Mouse (Mus musculus) liver, embryonic 15.5 days (tissue): ENCODE measurements around the gene Tekt3. TPM values are rescaled to one million over a fixed set of nuclear protein-coding genes. Genes with fewer than 3 reads are reported as not detected.

Experiments
- ATAC-seq: fragments of 200-750 bp; cut with Nextera tagmentation; 2 replicates; pipeline ENCODE4 v1.8.0; 2017; ENCODE audit warnings: moderate number of reproducible peaks, mild to moderate bottlenecking, moderate library complexity; ENCODE audit not compliant: insufficient read depth
- H3K27ac ChIP-seq: fragments of 300-500 bp; sonication (generic); replicated peaks from 2 replicates; pipeline ENCODE4 v1.5.1; 2015; ENCODE audit warnings: mild to moderate bottlenecking, inconsistent platforms
- H3K27me3 ChIP-seq: fragments of 300-500 bp; sonication (generic); 2 replicates; pipeline ENCODE4 v1.6.1; 2015; ENCODE audit warnings: mild to moderate bottlenecking, inconsistent platforms
- H3K36me3 ChIP-seq: fragments of 300-500 bp; sonication (generic); replicated peaks from 2 replicates; pipeline ENCODE4 v1.6.1; 2015; ENCODE audit warnings: moderate library complexity, mild to moderate bottlenecking, inconsistent platforms
- H3K4me1 ChIP-seq: fragments of 300-500 bp; sonication (generic); replicated peaks from 2 replicates; pipeline ENCODE4 v1.6.1; 2015; ENCODE audit warnings: inconsistent platforms
- H3K4me2 ChIP-seq: fragments of 300-500 bp; sonication (generic); 2 replicates; pipeline ENCODE4 v1.6.1; 2015; ENCODE audit warnings: moderate library complexity, mild to moderate bottlenecking, inconsistent platforms
- H3K4me3 ChIP-seq: fragments of 300-500 bp; sonication (generic); replicated peaks from 2 replicates; pipeline ENCODE4 v1.5.1; 2015; ENCODE audit warnings: mild to moderate bottlenecking, inconsistent platforms
- H3K9ac ChIP-seq: fragments of 300-500 bp; sonication (generic); 2 replicates; pipeline ENCODE4 v1.6.1; 2015; ENCODE audit warnings: moderate library complexity, mild to moderate bottlenecking, inconsistent platforms
- H3K9me3 ChIP-seq: fragments of 300-500 bp; sonication (generic); replicated peaks from 2 replicates; pipeline ENCODE4 v1.6.1; 2016; ENCODE audit warnings: inconsistent platforms
- WGBS: fragments of 180-500 bp; shearing (Covaris S2); methylation state at CpG from one replicate; pipeline ENCODE4 v1.1.7; 2015; ENCODE audit warnings: mixed read lengths; ENCODE audit not compliant: insufficient replicate concordance; 5-methylcytosine and 5-hydroxymethylcytosine counted together
- polyA plus RNA-seq: library from polyadenylated mRNA; unstranded; fragments of >200 nt; fragmentation: Nextera tagmentation; extraction: Ambion mirVana; gene quantifications from 2 replicates; pipeline ENCODE4 v1.2.1, GENCODE M21; 2015

Gene Tekt3
- polyA plus RNA-seq, 1 experiment from 2014 or later, result not detected

DNA sequence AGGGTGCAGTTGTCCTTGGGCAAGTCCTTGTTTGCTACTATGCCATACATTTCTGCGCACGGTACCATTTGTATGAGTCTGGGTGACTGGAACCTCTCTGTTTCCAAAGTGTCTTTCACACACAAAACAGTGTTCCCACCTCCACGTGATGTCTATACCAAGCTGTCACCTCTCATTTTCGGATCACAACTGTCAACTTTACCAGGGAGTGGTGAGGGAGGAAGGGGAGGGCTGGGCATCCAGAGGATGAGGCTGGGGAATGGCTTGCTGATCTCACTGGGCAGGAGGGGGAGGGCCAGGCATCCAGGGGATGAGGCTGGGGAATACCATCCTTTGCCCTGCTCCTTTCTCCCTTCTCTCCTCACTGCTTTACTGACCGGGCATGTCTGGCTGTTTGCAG is 72.6 kb downstream of the Tekt3 start:
- no peaks in the 10 kb centered on the region for H3K9me3 ChIP-seq
- H3K9ac ChIP-seq, result no peak overlapping the region
- H3K36me3 ChIP-seq, result no peaks in the 10 kb centered on the region
- 47% methylated on average over 5 of the region's 5 CpGs for WGBS
- H3K4me2 ChIP-seq, result no peak overlapping the region
- peaks cover 63% of the 10 kb centered on the region for H3K27me3 ChIP-seq
- H3K27ac ChIP-seq, result no peak overlapping the region
- 0 out of 2 replicates have a peak, but pooled peaks cover 6% of the 10 kb centered on the region for H3K4me1 ChIP-seq
- no peak for ATAC-seq
- H3K4me3 ChIP-seq, result no peak overlapping the region

- Histone ChIP-seq H3K36me3 (no peaks in the 10 kb centered on the region), H3K9me3 (no peaks in the 10 kb centered on the region), H3K4me3 (no peak overlapping the region), H3K27ac (no peak overlapping the region), H3K4me1 (0 out of 2 replicates have a peak, but pooled peaks cover 6% of the 10 kb centered on the region), H3K9ac (no peak overlapping the region), H3K4me2 (no peak overlapping the region), H3K27me3 (peaks cover 54% of the 10 kb centered on the region)
- no peak for ATAC-seq
- WGBS, result 53% methylated on average over 15 of the region's 15 CpGs
Measured at GRCm38 (mm10) chr11:63134742-63135482, 73.5 kb downstream of the Tekt3 start.

GRCm38 (mm10) chr11:63135622-63136021 is 74.2 kb downstream of the Tekt3 start:
- 4% methylated on average over 8 of the region's 8 CpGs for WGBS
- H3K4me1 ChIP-seq, result 0 out of 2 replicates have a peak, but pooled peaks cover 6% of the 10 kb centered on the region
- no peaks in the 10 kb centered on the region for H3K36me3 ChIP-seq
- H3K9ac ChIP-seq, result no peak overlapping the region
- no peak overlapping the region for H3K27ac ChIP-seq
- H3K4me3 ChIP-seq, result no peak overlapping the region
- H3K9me3 ChIP-seq, result no peaks in the 10 kb centered on the region
- H3K4me2 ChIP-seq, result no peak overlapping the region
- H3K27me3 ChIP-seq, result peaks cover 50% of the 10 kb centered on the region
- no peak for ATAC-seq

- H3K4me3 ChIP-seq, result no peak overlapping the region
- H3K27ac ChIP-seq, result no peak overlapping the region
- no peak for ATAC-seq
- no peaks in the 10 kb centered on the region for H3K36me3 ChIP-seq
- H3K4me2 ChIP-seq, result no peak overlapping the region
- 0 out of 2 replicates have a peak, but pooled peaks cover 6% of the 10 kb centered on the region for H3K4me1 ChIP-seq
- H3K9ac ChIP-seq, result no peak overlapping the region
- peaks cover 44% of the 10 kb centered on the region for H3K27me3 ChIP-seq
- WGBS, result 46% methylated on average over 6 of the region's 6 CpGs
- H3K9me3 ChIP-seq, result no peaks in the 10 kb centered on the region
Measured at GRCm38 (mm10) chr11:63136205-63136604, 74.8 kb downstream of the Tekt3 start.

DNA sequence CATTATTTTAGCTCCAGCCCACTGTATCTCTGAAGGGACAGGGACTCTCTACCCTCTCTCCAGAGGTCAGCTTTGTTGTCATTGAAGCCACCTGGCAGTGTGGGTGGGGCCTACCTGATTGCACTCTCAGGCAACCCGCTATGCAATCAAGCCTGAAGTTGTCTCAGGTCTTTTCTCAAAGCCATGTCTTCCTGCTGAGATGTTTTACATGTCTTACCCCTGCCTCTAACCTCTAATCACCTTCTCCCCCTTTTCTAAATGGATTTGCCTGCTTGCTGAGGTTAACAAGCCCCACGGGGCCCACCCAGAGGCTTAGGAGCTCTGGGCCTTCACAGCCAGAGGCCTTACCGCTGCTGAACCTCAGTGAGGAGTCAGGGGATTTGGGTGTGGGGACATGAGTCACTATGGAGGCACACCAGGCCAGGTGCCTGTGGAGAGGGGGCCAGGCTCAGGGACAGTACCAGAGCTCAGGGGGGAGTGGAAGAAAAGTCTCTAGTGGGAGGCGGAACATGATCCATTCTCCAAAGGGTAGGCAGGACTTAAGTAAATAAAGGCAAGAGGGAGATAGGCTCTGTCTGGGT is 75.5 kb downstream of the Tekt3 start:
- no peak for ATAC-seq
- no peaks in the 10 kb centered on the region for H3K9me3 ChIP-seq
- no peak overlapping the region for H3K9ac ChIP-seq
- WGBS, result 68% methylated on average over 4 of the region's 4 CpGs
- no peak overlapping the region for H3K27ac ChIP-seq
- H3K4me3 ChIP-seq, result no peak overlapping the region
- H3K36me3 ChIP-seq, result no peaks in the 10 kb centered on the region
- no peak overlapping the region for H3K4me2 ChIP-seq
- peaks cover 37% of the 10 kb centered on the region for H3K27me3 ChIP-seq
- H3K4me1 ChIP-seq, result 0 out of 2 replicates have a peak, but pooled peaks cover 5% of the 10 kb centered on the region

GRCm38 (mm10) chr11:63138739-63139138 is 77.3 kb downstream of the Tekt3 start:
- Histone ChIP-seq H3K4me1 (no peaks in the 10 kb centered on the region), H3K9ac (no peak overlapping the region), H3K4me3 (no peak overlapping the region), H3K27me3 (peaks cover 19% of the 10 kb centered on the region), H3K9me3 (no peaks in the 10 kb centered on the region), H3K4me2 (no peak overlapping the region), H3K27ac (no peak overlapping the region), H3K36me3 (no peaks in the 10 kb centered on the region)
- 38% methylated on average over 3 of the region's 3 CpGs for WGBS
- ATAC-seq, result no peak

DNA sequence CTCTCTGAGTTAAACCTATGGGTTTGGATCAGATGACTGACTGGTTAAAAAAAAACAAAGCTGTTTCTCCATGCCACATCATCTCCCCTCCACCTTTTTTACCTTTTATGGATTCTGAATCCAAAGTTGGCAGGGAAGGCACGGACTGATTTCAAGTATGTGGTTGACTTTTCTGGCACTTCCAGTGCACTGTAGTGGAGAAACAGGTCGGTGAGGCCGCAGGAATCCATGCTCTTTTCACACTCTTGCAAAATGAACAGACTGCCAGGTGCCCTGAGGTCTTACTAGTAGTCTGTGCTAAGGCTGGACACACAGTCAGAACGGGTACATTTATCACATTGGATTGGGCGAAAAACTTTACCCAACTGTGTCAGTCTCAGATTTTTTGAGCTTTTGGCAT is 80.9 kb downstream of the Tekt3 start:
- Histone ChIP-seq H3K4me1 (no peaks in the 10 kb centered on the region), H3K36me3 (no peaks in the 10 kb centered on the region), H3K4me2 (no peak overlapping the region), H3K27me3 (0 out of 2 replicates have a peak, but pooled peaks cover 3% of the 10 kb centered on the region), H3K4me3 (no peak overlapping the region), H3K9me3 (no peaks in the 10 kb centered on the region), H3K27ac (no peak overlapping the region), H3K9ac (no peak overlapping the region)
- WGBS, result 58% methylated on average over 5 of the region's 5 CpGs
- ATAC-seq, result no peak

GRCm38 (mm10) chr11:63142816-63143215 is 81.4 kb downstream of the Tekt3 start:
- no peak overlapping the region for H3K4me2 ChIP-seq
- H3K4me3 ChIP-seq, result no peak overlapping the region
- WGBS, result 56% methylated on average over 4 of the region's 4 CpGs
- no peaks in the 10 kb centered on the region for H3K36me3 ChIP-seq
- H3K9me3 ChIP-seq, result no peaks in the 10 kb centered on the region
- ATAC-seq, result no peak
- no peaks in the 10 kb centered on the region for H3K4me1 ChIP-seq
- 0 out of 2 replicates have a peak, but pooled peaks cover 3% of the 10 kb centered on the region for H3K27me3 ChIP-seq
- no peak overlapping the region for H3K27ac ChIP-seq
- H3K9ac ChIP-seq, result no peak overlapping the region

DNA sequence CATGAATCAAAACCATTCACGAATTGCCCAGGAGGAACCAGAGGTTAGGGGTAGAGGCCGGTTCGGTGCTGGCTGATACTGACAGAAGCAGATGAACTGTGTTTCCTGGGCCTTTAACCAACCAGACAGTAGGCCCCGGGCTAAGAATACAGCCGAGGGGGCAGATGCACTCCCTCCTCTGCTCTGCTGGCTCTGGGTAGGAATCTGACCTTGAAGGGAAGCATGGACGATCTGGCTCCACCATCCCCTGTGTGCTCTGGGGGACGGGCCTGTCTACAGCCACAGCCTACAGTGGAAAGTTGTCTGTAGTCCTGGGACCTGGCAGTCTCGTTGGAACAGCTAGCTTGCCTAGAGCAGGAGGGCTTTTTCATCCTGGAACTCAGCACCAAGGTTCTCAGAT is 82.0 kb downstream of the Tekt3 start:
- H3K27ac ChIP-seq, result no peak overlapping the region
- H3K36me3 ChIP-seq, result no peaks in the 10 kb centered on the region
- H3K4me3 ChIP-seq, result no peak overlapping the region
- H3K9me3 ChIP-seq, result no peaks in the 10 kb centered on the region
- H3K27me3 ChIP-seq, result 0 out of 2 replicates have a peak, but pooled peaks cover 3% of the 10 kb centered on the region
- no peak overlapping the region for H3K4me2 ChIP-seq
- H3K4me1 ChIP-seq, result no peaks in the 10 kb centered on the region
- H3K9ac ChIP-seq, result no peak overlapping the region
- WGBS, result 58% methylated on average over 8 of the region's 8 CpGs
- ATAC-seq, result no peak
